Mouse (Mus musculus) liver, embryonic 13.5 days (tissue): ENCODE data around the gene Ooep. TPM values are rescaled to one million over a fixed set of nuclear protein-coding genes. Genes with fewer than 3 reads are reported as not detected.
A peak's percentile ranks its signal among the peaks of the same experiment; 100 is the strongest.
"Not testable (repeated sequence)": the region's sequence is repeated elsewhere in the genome, so short reads cannot be mapped to it uniquely, and the experiment has no call there.

Experiments used
- ATAC-seq: fragments of 200-750 bp; cut with Nextera tagmentation; 2 replicates; pipeline ENCODE4 v1.8.0; 2017; ENCODE audit warnings: low read depth, mild to moderate bottlenecking, moderate number of reproducible peaks, moderate library complexity
- DNase-seq: peaks from one replicate; pipeline ENCODE4 v3.0.0; 2022
- H3K27ac ChIP-seq: fragments of 300-500 bp; sonication (generic); 2 replicates; pipeline ENCODE4 v1.5.1; 2015; ENCODE audit warnings: moderate library complexity, mild to moderate bottlenecking, inconsistent platforms
- H3K27me3 ChIP-seq: fragments of 300-500 bp; sonication (generic); 2 replicates; pipeline ENCODE4 v1.6.1; 2015; ENCODE audit warnings: mild to moderate bottlenecking, inconsistent platforms
- H3K36me3 ChIP-seq: fragments of 300-500 bp; sonication (generic); 2 replicates; pipeline ENCODE4 v1.6.1; 2015; ENCODE audit warnings: mild to moderate bottlenecking, inconsistent platforms
- H3K4me1 ChIP-seq: fragments of 300-500 bp; sonication (generic); replicated peaks from 2 replicates; pipeline ENCODE4 v1.6.1; 2015; ENCODE audit warnings: inconsistent platforms
- H3K4me2 ChIP-seq: fragments of 300-500 bp; sonication (generic); 2 replicates; pipeline ENCODE4 v1.6.1; 2015; ENCODE audit warnings: inconsistent platforms, mild to moderate bottlenecking, moderate library complexity
- H3K4me3 ChIP-seq: fragments of 300-500 bp; sonication (generic); replicated peaks from 2 replicates; pipeline ENCODE4 v1.5.1; 2015; ENCODE audit warnings: mild to moderate bottlenecking, inconsistent platforms
- H3K9ac ChIP-seq: fragments of 300-500 bp; sonication (generic); 2 replicates; pipeline ENCODE4 v1.6.1; 2015; ENCODE audit warnings: mild to moderate bottlenecking, inconsistent platforms
- H3K9me3 ChIP-seq: fragments of 300-500 bp; sonication (generic); replicated peaks from 2 replicates; pipeline ENCODE4 v1.6.1; 2016; ENCODE audit warnings: inconsistent platforms
- WGBS: fragments of 180-500 bp; shearing (Covaris S2); methylation state at CpG from one replicate; pipeline ENCODE4 v1.1.7; 2015; ENCODE audit not compliant: insufficient replicate concordance; 5-methylcytosine and 5-hydroxymethylcytosine counted together
- polyA plus RNA-seq: library from polyadenylated mRNA; unstranded; fragments of >200 nt; fragmentation: Nextera tagmentation; extraction: Ambion mirVana; gene quantifications from 2 replicates; pipeline ENCODE4 v1.2.1, GENCODE M21; 2015

Ooep gene
- polyA plus RNA-seq, 1 experiment from 2014 or later, result 0.12 TPM

GRCm38 (mm10) chr9:78365850-78366544, 12.5 kb downstream of the Ooep start:
- DNase-seq, result no peak
- H3K9me3 ChIP-seq, result no peaks in the 10 kb centered on the region
- no peaks in the 10 kb centered on the region for H3K27me3 ChIP-seq
- WGBS, result 38% methylated on average over 13 of the region's 13 CpGs
- no peaks in the 10 kb centered on the region for H3K4me1 ChIP-seq
- no peaks in the 10 kb centered on the region for H3K36me3 ChIP-seq
- no peak overlapping the region for H3K27ac ChIP-seq
- no peak overlapping the region for H3K9ac ChIP-seq
- ATAC-seq, result no peak
- H3K4me2 ChIP-seq, result no peak overlapping the region
- H3K4me3 ChIP-seq, result no peak overlapping the region

- H3K36me3 ChIP-seq, result no peaks in the 10 kb centered on the region
- ATAC-seq (no peak), DNase-seq (no peak)
- no peak overlapping the region for H3K4me3 ChIP-seq
- no peaks in the 10 kb centered on the region for H3K27me3 ChIP-seq
- H3K9ac ChIP-seq, result no peak overlapping the region
- H3K27ac ChIP-seq, result no peak overlapping the region
- H3K4me2 ChIP-seq, result no peak overlapping the region
- H3K9me3 ChIP-seq, result no peaks in the 10 kb centered on the region
- H3K4me1 ChIP-seq, result no peaks in the 10 kb centered on the region
- WGBS, result 82% methylated on average over 6 of the region's 6 CpGs
Observed at GRCm38 (mm10) chr9:78364701-78365100, 13.8 kb downstream of the Ooep start.

- ATAC-seq (no peak), DNase-seq (no peak)
- 26% methylated on average over 6 of the region's 6 CpGs for WGBS
- H3K27me3 ChIP-seq, result no peaks in the 10 kb centered on the region
- H3K4me3 ChIP-seq, result no peak overlapping the region
- no peaks in the 10 kb centered on the region for H3K9me3 ChIP-seq
- H3K36me3 ChIP-seq, result no peaks in the 10 kb centered on the region
- H3K9ac ChIP-seq, result no peak overlapping the region
- no peak overlapping the region for H3K4me2 ChIP-seq
- no peaks in the 10 kb centered on the region for H3K4me1 ChIP-seq
- H3K27ac ChIP-seq, result no peak overlapping the region
Observed at GRCm38 (mm10) chr9:78363374-78363773, 15.2 kb downstream of the Ooep start.

DNA sequence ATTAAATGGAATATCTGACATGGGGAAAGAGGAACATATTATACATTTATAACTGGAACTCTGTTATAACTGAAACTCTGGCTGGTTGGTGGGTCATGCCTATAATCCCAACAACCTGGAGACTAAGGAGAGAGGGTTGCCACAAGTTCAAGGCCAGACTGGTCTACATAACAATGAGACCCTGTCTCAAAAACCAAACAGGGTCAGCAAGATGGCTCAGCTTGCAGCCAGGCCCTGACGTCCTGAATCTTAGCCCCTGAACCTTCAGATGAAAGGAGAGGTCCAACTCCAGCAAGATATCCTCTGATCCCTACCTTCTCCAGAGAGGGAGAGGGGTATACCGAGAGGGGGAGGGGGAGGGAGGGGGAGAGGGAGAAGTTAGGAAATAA, 18.0 kb downstream of the Ooep start:
- DNase-seq (no peak), ATAC-seq (no peak)
- WGBS, result 31% methylated on average over 2 of the region's 2 CpGs
- Histone ChIP-seq H3K4me3 (no peak overlapping the region), H3K4me1 (no peaks in the 10 kb centered on the region), H3K27ac (no peak overlapping the region), H3K9ac (no peak overlapping the region), H3K36me3 (no peaks in the 10 kb centered on the region), H3K27me3 (no peaks in the 10 kb centered on the region), H3K4me2 (no peak overlapping the region), H3K9me3 (no peaks in the 10 kb centered on the region)

DNA sequence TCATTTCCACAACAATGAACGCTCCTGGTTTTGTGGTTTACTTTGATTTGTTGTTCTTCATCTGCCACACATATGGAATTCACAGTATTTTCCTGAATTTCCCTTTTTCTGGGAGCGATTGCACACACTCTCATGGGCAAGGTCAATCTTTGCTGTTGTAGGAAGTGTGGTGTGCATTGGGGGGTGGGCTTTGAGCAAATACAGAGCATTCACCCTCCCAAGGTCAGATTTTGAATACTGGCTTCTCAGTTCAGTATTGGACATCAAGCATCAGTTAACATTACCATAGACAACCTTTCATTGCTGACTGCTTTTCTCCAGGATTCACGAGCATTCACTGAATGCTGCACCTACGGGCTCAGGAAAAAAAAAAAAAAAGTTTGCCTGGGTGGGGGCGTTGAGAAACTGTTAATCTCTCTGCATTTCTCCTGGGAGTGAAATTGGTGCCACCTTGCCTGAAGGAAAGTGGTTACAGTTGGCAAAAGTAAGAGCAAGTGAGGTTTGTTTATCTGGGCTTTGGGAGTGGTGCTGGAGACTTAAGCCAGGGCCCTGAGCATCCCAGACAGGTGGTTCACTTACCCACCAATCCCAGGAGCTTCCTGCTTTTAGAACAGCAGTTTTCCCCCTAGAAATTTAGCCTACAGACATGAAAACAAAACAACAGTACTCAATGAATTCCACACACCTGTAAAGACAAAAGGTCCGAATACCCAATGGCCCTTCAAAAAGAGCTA, 18.6 kb downstream of the Ooep start:
- DNase-seq (no peak), ATAC-seq (no peak)
- no peak overlapping the region for H3K9ac ChIP-seq
- H3K9me3 ChIP-seq, result no peaks in the 10 kb centered on the region
- H3K36me3 ChIP-seq, result no peaks in the 10 kb centered on the region
- no peaks in the 10 kb centered on the region for H3K4me1 ChIP-seq
- H3K27me3 ChIP-seq, result no peaks in the 10 kb centered on the region
- 62% methylated on average over 6 of the region's 6 CpGs for WGBS
- H3K27ac ChIP-seq, result no peak overlapping the region
- H3K4me2 ChIP-seq, result no peak overlapping the region
- no peak overlapping the region for H3K4me3 ChIP-seq

DNA sequence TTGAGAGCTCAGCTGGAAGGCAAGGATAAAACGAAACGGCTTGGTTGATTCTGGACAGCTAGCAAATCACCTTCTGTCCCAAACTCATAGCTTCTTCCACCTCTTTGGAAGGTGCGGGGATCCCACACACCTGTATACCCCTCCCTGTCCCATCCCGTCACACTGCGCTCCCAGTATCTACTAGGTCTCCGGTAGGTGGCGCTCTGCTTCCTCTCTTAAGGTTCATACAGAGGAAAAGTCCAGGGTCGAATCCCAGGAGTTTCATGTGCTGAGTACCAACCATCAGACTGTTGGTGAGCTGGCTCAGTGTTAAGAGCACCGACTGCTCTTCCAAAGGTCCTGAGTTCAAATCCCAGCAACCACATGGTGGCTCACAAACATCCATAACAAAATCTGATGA, 20.5 kb downstream of the Ooep start:
- no peak overlapping the region for H3K4me2 ChIP-seq
- ATAC-seq (0 out of 2 replicates have a peak, but pooled peaks have one; percentile 47), DNase-seq (peak; percentile 34)
- H3K9me3 ChIP-seq, result no peaks in the 10 kb centered on the region
- H3K27me3 ChIP-seq, result no peaks in the 10 kb centered on the region
- H3K9ac ChIP-seq, result no peak overlapping the region
- H3K4me3 ChIP-seq, result no peak overlapping the region
- H3K4me1 ChIP-seq, result no peaks in the 10 kb centered on the region
- H3K27ac ChIP-seq, result no peak overlapping the region
- no peaks in the 10 kb centered on the region for H3K36me3 ChIP-seq
- WGBS, result 10% methylated on average over 9 of the region's 9 CpGs

GRCm38 (mm10) chr9:78355611-78356010, 22.9 kb downstream of the Ooep start, which contains the start of gene Gsta2:
Gsta2 (minus strand) TSS chr9:78355788.
- Histone ChIP-seq H3K9me3 (no peaks in the 10 kb centered on the region), H3K36me3 (no peaks in the 10 kb centered on the region), H3K27ac (no peak within 1 kb of the TSS), H3K9ac (no peak within 1 kb of the TSS), H3K4me3 (no peak within 1 kb of the TSS), H3K27me3 (no peaks in the 10 kb centered on the region), H3K4me2 (no peak within 1 kb of the TSS), H3K4me1 (no peaks in the 10 kb centered on the region)
- ATAC-seq (no peak), DNase-seq (no peak)
- WGBS, result 68% methylated on average over 8 of the region's 8 CpGs

DNA sequence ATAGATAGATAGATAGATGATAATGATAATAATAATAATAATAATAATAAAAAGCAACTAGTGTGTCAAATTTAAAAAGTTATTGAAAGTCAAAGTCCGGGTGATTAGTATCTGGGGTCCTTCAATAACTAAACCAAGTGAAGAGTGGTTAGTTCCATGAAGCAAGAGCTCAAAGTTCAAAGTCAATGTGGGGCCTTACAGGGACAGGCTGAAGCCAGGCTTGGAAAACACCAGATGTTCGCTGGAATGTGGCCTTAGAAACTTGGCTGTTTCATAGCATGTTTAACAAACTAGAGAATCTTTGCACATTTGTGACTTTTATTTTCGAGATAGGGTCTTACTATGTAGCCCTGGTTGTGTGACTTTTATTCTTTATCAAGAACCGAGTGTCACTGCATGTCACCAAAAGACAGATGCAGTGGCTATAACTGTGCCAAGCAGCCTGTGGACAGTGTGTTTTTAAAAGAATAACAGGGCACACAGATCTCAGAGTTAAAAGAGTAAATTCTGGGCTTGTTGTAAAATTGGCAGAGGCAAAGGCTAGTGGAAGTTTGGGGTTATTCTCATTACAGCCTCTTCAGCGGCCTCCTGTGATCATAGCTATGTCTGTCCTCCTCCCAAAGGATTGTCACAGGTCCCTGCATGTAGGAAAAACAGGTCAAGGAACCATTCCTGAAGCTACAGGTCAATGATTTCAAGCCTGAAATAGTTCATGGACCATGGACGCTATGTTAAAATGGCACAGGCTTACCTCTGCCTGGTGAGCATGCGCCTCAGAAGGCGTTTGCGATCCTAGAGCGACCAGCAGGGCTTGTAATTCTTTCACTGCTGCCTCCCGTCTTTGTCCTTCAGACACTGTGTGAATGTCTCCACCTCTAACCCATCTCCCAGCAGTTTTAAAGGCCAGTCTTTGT, 23.6 kb downstream of the Ooep start:
- WGBS, result 61% methylated on average over 11 of the region's 11 CpGs
- Histone ChIP-seq H3K4me3 (no peak overlapping the region), H3K9me3 (no peaks in the 10 kb centered on the region), H3K36me3 (no peaks in the 10 kb centered on the region), H3K27ac (no peak overlapping the region), H3K4me1 (no peaks in the 10 kb centered on the region), H3K4me2 (no peak overlapping the region), H3K9ac (no peak overlapping the region), H3K27me3 (no peaks in the 10 kb centered on the region)
- DNase-seq (no peak), ATAC-seq (no peak)

GRCm38 (mm10) chr9:78351504-78352220, 26.9 kb downstream of the Ooep start:
- ATAC-seq, result no peak
- no peak overlapping the region for H3K27ac ChIP-seq
- DNase-seq, result no peak

GRCm38 (mm10) chr9:78350007-78350406, 28.5 kb downstream of the Ooep start:
- H3K4me1 ChIP-seq, H3K27me3 ChIP-seq, H3K9ac ChIP-seq, DNase-seq, ATAC-seq, H3K36me3 ChIP-seq, H3K27ac ChIP-seq, H3K4me3 ChIP-seq, H3K4me2 ChIP-seq, H3K9me3 ChIP-seq: not testable (repeated sequence)

More at GRCm38 (mm10) chr9:78351504-78352220, 26.9 kb downstream of the Ooep start:
- no peak overlapping the region for H3K4me2 ChIP-seq
- H3K36me3 ChIP-seq, result no peaks in the 10 kb centered on the region
- H3K4me1 ChIP-seq, result no peaks in the 10 kb centered on the region
- 50% methylated on average over 6 of the region's 6 CpGs for WGBS
- no peak overlapping the region for H3K4me3 ChIP-seq
- no peaks in the 10 kb centered on the region for H3K9me3 ChIP-seq
- no peaks in the 10 kb centered on the region for H3K27me3 ChIP-seq
- H3K9ac ChIP-seq, result no peak overlapping the region

DNA sequence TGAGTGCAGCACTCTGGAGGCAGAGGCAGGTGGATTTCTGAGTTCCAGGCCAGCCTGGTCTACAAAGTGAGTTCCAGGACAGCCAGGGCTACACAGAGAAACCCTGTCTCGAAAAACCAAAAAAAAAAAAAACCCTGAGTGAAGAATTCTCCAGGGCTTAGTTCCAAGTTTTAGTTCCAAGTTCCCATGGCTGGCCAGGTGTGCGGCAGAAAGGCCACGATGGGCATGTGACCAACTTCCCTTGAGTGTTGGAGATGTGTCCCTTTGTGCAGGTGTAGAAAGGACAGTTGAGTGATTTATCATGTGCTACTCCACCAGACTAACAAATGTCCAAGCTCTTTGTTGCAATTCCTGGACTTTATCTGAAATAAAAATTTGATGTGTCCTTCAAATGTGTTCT, 29.4 kb downstream of the Ooep start:
- DNase-seq, result not testable (repeated sequence)

More for the DNA sequence above, 29.4 kb downstream of the Ooep start:
- H3K27me3 ChIP-seq, H3K4me3 ChIP-seq, H3K9ac ChIP-seq, H3K9me3 ChIP-seq, H3K27ac ChIP-seq, H3K4me1 ChIP-seq, H3K36me3 ChIP-seq, ATAC-seq, H3K4me2 ChIP-seq: not testable (repeated sequence)
- 63% methylated on average over 3 of the region's 3 CpGs for WGBS
